Mouse (Mus musculus): Measurements from ENCODE around the gene Spock1.
A peak's percentile ranks its signal among the peaks of the same experiment; 100 is the strongest.

Gene Spock1

DNA sequence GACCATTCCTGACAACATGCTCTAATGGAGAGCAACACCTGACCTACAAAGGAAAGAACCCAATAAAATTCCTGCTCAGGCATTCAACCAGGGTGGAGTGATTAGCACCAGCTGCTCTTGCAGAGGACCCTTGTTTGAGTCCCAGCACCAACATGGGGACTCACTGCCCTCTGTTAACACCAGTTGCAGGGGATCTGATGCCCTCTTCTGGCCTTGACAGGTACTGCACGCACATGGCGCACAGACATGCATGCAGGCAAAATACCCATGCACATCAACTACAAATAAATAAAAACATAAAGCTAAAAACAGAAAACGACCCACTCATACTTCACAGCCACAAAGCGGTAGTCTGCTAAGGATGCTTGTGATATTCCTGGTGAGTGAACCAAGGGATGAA lies 119.8 kb downstream of the Spock1 start:
- H3K36me3 ChIP-seq (ENCODE audit: insufficient read depth, low read length), result no peaks in the 10 kb centered on the region
- no peaks in the 10 kb centered on the region for H3K27me3 ChIP-seq (ENCODE audit: insufficient read depth, low read length)
- H3K9me3 ChIP-seq (ENCODE audit: low read length), result peaks cover 5% of the 10 kb centered on the region
- TF ChIP-seq POU5F1 (IDR thresholded peaks at IDR 0.05; ENCODE audit: borderline replicate concordance, low read length), result no peak
- peak; percentile 63 for TF ChIP-seq CTCF (conservative IDR thresholded peaks at IDR 0.05; ENCODE audit: low read length)
- TF ChIP-seq NANOG (IDR thresholded peaks at IDR 0.05; ENCODE audit: borderline replicate concordance, low read length), result no peak
- H3K4me1 ChIP-seq (replicated peaks; ENCODE audit: low read depth, low read length), result peaks cover 4% of the 10 kb centered on the region; the same call in 1 of the 2 replicates
- H3K4me3 ChIP-seq (replicated peaks; ENCODE audit: low read length), result no peak overlapping the region

DNA sequence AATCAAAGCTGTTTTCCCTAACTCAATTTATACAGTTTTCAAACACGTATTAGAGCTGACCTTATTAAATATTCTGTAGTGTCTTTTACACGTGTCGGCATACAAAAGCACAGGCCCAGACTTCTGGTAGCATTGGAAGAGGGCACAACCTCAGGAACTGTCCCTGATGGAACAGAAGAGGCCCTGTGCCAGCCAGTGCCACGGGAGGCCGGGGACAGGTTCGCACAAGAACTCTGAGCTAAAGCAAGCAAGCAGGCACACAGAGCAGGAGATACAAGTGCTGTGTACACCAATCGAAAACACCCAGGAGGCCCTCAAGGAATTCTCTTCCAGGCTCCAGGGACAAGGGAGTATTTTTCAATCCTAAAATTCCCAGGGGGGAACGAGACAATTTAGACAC lies 121.9 kb downstream of the Spock1 start:
- TF ChIP-seq NANOG (IDR thresholded peaks at IDR 0.05; ENCODE audit: borderline replicate concordance, low read length) (no peak), POU5F1 (IDR thresholded peaks at IDR 0.05; ENCODE audit: borderline replicate concordance, low read length) (no peak), CTCF (conservative IDR thresholded peaks at IDR 0.05; ENCODE audit: low read length) (no peak)
- peaks cover 5% of the 10 kb centered on the region for H3K27me3 ChIP-seq (ENCODE audit: insufficient read depth, low read length)
- H3K4me3 ChIP-seq (replicated peaks; ENCODE audit: low read length), result no peak overlapping the region
- peaks cover 8% of the 10 kb centered on the region; the same call in 1 of the 2 replicates for H3K4me1 ChIP-seq (replicated peaks; ENCODE audit: low read depth, low read length)
- H3K36me3 ChIP-seq (ENCODE audit: insufficient read depth, low read length), result no peaks in the 10 kb centered on the region
- H3K9me3 ChIP-seq (ENCODE audit: low read length), result peaks cover 5% of the 10 kb centered on the region

- peaks cover 15% of the 10 kb centered on the region for H3K9me3 ChIP-seq (ENCODE audit: low read length)
- peaks cover 5% of the 10 kb centered on the region for H3K27me3 ChIP-seq (ENCODE audit: insufficient read depth, low read length)
- TF ChIP-seq CTCF (conservative IDR thresholded peaks at IDR 0.05; ENCODE audit: low read length) (no peak), NANOG (IDR thresholded peaks at IDR 0.05; ENCODE audit: borderline replicate concordance, low read length) (no peak), POU5F1 (IDR thresholded peaks at IDR 0.05; ENCODE audit: borderline replicate concordance, low read length) (no peak)
- peaks cover 8% of the 10 kb centered on the region; the same call in 1 of the 2 replicates for H3K4me1 ChIP-seq (replicated peaks; ENCODE audit: low read depth, low read length)
- H3K36me3 ChIP-seq (ENCODE audit: insufficient read depth, low read length), result no peaks in the 10 kb centered on the region
- H3K4me3 ChIP-seq (replicated peaks; ENCODE audit: low read length), result no peak overlapping the region
Measured at GRCm38 (mm10) chr13:57782975-57783374, 125.2 kb downstream of the Spock1 start.

GRCm38 (mm10) chr13:57782107-57782561 lies 126.0 kb downstream of the Spock1 start:
- Histone ChIP-seq H3K9me3 (ENCODE audit: low read length) (peaks cover 14% of the 10 kb centered on the region), H3K4me1 (replicated peaks; ENCODE audit: low read depth, low read length) (peaks cover 8% of the 10 kb centered on the region; the same call in 1 of the 2 replicates), H3K4me3 (replicated peaks; ENCODE audit: low read length) (no peak overlapping the region), H3K36me3 (ENCODE audit: insufficient read depth, low read length) (no peaks in the 10 kb centered on the region), H3K27me3 (ENCODE audit: insufficient read depth, low read length) (peaks cover 5% of the 10 kb centered on the region)
- TF ChIP-seq NANOG (IDR thresholded peaks at IDR 0.05; ENCODE audit: borderline replicate concordance, low read length), result no peak

GRCm38 (mm10) chr13:57779146-57779545 lies 129.0 kb downstream of the Spock1 start:
- Histone ChIP-seq H3K27me3 (ENCODE audit: insufficient read depth, low read length) (peaks cover 5% of the 10 kb centered on the region), H3K4me1 (replicated peaks; ENCODE audit: low read depth, low read length) (peaks cover 4% of the 10 kb centered on the region; the same call in 1 of the 2 replicates), H3K4me3 (replicated peaks; ENCODE audit: low read length) (no peak overlapping the region), H3K36me3 (ENCODE audit: insufficient read depth, low read length) (no peaks in the 10 kb centered on the region), H3K9me3 (ENCODE audit: low read length) (peaks cover 14% of the 10 kb centered on the region)
- TF ChIP-seq CTCF (conservative IDR thresholded peaks at IDR 0.05; ENCODE audit: low read length) (peak; percentile 52), POU5F1 (IDR thresholded peaks at IDR 0.05; ENCODE audit: borderline replicate concordance, low read length) (no peak), NANOG (IDR thresholded peaks at IDR 0.05; ENCODE audit: borderline replicate concordance, low read length) (no peak)

- H3K27me3 ChIP-seq (ENCODE audit: insufficient read depth, low read length), result peaks cover 5% of the 10 kb centered on the region
- H3K9me3 ChIP-seq (ENCODE audit: low read length), result peaks cover 14% of the 10 kb centered on the region
- H3K36me3 ChIP-seq (ENCODE audit: insufficient read depth, low read length), result no peaks in the 10 kb centered on the region
- H3K4me3 ChIP-seq (replicated peaks; ENCODE audit: low read length), result no peak overlapping the region
- no peak for TF ChIP-seq POU5F1 (IDR thresholded peaks at IDR 0.05; ENCODE audit: borderline replicate concordance, low read length)
- no peak for TF ChIP-seq CTCF (conservative IDR thresholded peaks at IDR 0.05; ENCODE audit: low read length)
- H3K4me1 ChIP-seq (replicated peaks; ENCODE audit: low read depth, low read length), result peaks cover 4% of the 10 kb centered on the region; the same call in 1 of the 2 replicates
Measured at GRCm38 (mm10) chr13:57778524-57778923, 129.6 kb downstream of the Spock1 start.

DNA sequence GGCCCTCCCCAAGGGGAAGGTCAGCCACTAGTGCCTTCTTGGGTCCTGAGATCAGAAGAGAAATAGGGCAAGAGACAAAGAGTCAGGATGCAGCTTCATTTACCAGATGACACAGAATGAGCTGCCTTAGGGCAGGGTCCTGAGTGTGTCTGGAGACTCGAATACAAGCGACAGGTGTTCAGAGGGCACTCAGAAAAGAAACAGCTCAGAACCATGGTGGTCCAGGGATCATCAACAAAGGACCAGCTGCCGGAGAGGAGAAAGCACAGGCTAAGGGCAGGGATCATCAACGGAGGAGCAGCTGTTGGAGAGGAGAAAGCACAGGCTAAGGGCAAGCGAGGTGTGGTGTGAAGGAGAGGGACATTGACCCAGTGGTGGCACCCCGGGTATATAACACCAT lies 136.1 kb downstream of the Spock1 start:
- Histone ChIP-seq H3K9me3 (ENCODE audit: low read length) (peaks cover 3% of the 10 kb centered on the region), H3K4me3 (replicated peaks; ENCODE audit: low read length) (no peak overlapping the region), H3K4me1 (replicated peaks; ENCODE audit: low read depth, low read length) (no peaks in the 10 kb centered on the region), H3K27me3 (ENCODE audit: insufficient read depth, low read length) (no peaks in the 10 kb centered on the region), H3K36me3 (ENCODE audit: insufficient read depth, low read length) (no peaks in the 10 kb centered on the region)
- TF ChIP-seq POU5F1 (IDR thresholded peaks at IDR 0.05; ENCODE audit: borderline replicate concordance, low read length), result no peak
- no peak for TF ChIP-seq CTCF (conservative IDR thresholded peaks at IDR 0.05; ENCODE audit: low read length)
- no peak for TF ChIP-seq NANOG (IDR thresholded peaks at IDR 0.05; ENCODE audit: borderline replicate concordance, low read length)

DNA sequence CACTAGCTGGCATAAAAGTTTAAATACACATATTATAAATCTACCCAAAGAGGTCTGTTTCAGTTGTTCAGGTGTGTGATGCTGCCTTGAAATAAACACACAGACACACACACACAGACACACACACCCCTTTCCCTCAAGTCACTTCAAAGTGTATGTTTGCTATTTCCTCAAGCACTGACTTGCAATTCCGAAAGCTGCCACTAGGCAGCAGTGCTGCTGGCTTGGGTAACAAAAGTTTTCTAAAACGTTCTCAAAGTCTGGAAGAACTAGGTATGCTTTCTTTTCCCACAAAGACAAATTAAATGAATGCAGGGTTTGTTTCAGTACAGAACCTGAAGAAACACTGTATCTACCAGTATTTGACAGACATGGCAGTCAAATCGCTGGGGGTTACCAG lies 141.4 kb downstream of the Spock1 start:
- TF ChIP-seq CTCF (conservative IDR thresholded peaks at IDR 0.05; ENCODE audit: low read length) (peak; percentile 96), NANOG (IDR thresholded peaks at IDR 0.05; ENCODE audit: borderline replicate concordance, low read length) (no peak)
- Histone ChIP-seq H3K9me3 (ENCODE audit: low read length) (peaks cover 3% of the 10 kb centered on the region), H3K27me3 (ENCODE audit: insufficient read depth, low read length) (no peaks in the 10 kb centered on the region), H3K4me1 (replicated peaks; ENCODE audit: low read depth, low read length) (no peaks in the 10 kb centered on the region), H3K4me3 (replicated peaks; ENCODE audit: low read length) (no peak overlapping the region), H3K36me3 (ENCODE audit: insufficient read depth, low read length) (no peaks in the 10 kb centered on the region)

DNA sequence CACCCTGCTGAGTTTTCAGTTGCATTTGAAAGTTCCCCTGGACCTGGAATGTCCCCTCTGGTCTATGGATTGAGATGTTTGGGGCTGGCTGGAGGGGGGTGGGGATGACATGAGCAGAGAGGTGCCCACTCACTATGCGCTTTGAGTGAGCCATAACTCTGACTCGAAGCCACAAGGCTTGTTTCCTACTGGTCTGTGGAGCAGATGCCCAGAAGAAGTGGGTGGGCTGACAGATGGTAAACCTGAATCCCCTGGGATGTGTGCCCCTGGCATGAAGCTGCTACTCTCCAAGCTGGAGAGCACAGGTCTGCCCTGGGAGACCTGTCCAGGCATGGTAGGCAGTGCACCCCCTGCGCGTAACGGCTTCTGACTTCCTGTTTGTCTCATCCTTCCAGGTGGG lies 147.0 kb downstream of the Spock1 start:
- no peak overlapping the region for H3K4me3 ChIP-seq (replicated peaks; ENCODE audit: low read length)
- peaks cover 4% of the 10 kb centered on the region; the same call in 1 of the 2 replicates for H3K4me1 ChIP-seq (replicated peaks; ENCODE audit: low read depth, low read length)
- H3K9me3 ChIP-seq (ENCODE audit: low read length), result no peaks in the 10 kb centered on the region
- no peaks in the 10 kb centered on the region for H3K27me3 ChIP-seq (ENCODE audit: insufficient read depth, low read length)
- no peaks in the 10 kb centered on the region for H3K36me3 ChIP-seq (ENCODE audit: insufficient read depth, low read length)
- no peak for TF ChIP-seq POU5F1 (IDR thresholded peaks at IDR 0.05; ENCODE audit: borderline replicate concordance, low read length)
- TF ChIP-seq NANOG (IDR thresholded peaks at IDR 0.05; ENCODE audit: borderline replicate concordance, low read length), result no peak
- TF ChIP-seq CTCF (conservative IDR thresholded peaks at IDR 0.05; ENCODE audit: low read length), result no peak
